Mouse (Mus musculus) heart, embryonic 12.5 days (tissue): ENCODE results near the gene Kif12. TPM values are rescaled to one million over a fixed set of nuclear protein-coding genes. Genes with fewer than 3 reads are reported as not detected.

Experiments used
- ATAC-seq: fragments of 200-750 bp; cut with Nextera tagmentation; 2 replicates; pipeline ENCODE4 v1.8.0; 2017; ENCODE audit warnings: moderate TSS enrichment, moderate library complexity; ENCODE audit not compliant: insufficient number of reproducible peaks, low FRiP score
- H3K27ac ChIP-seq: fragments of 300-500 bp; sonication (generic); 2 replicates; pipeline ENCODE4 v1.5.1; 2016; ENCODE audit warnings: mild to moderate bottlenecking, moderate library complexity; ENCODE audit not compliant: poor library complexity, severe bottlenecking
- H3K27me3 ChIP-seq: fragments of 300-500 bp; sonication (generic); replicated peaks from 2 replicates; pipeline ENCODE4 v1.6.1; 2016; ENCODE audit warnings: mild to moderate bottlenecking, moderate library complexity
- H3K36me3 ChIP-seq: fragments of 300-500 bp; sonication (generic); 2 replicates; pipeline ENCODE4 v1.6.1; 2016; ENCODE audit warnings: mild to moderate bottlenecking, moderate library complexity
- H3K4me1 ChIP-seq: fragments of 300-500 bp; sonication (generic); replicated peaks from 2 replicates; pipeline ENCODE4 v1.6.1; 2016; ENCODE audit warnings: mild to moderate bottlenecking
- H3K4me2 ChIP-seq: fragments of 300-500 bp; sonication (generic); 2 replicates; pipeline ENCODE4 v1.6.1; 2016; ENCODE audit warnings: mild to moderate bottlenecking, moderate library complexity
- H3K4me3 ChIP-seq: fragments of 300-500 bp; sonication (generic); 2 replicates; pipeline ENCODE4 v1.5.1; 2016; ENCODE audit warnings: mild to moderate bottlenecking
- H3K9ac ChIP-seq: fragments of 300-500 bp; sonication (generic); 2 replicates; pipeline ENCODE4 v1.6.1; 2016; ENCODE audit warnings: mild to moderate bottlenecking, moderate library complexity
- H3K9me3 ChIP-seq: fragments of 300-500 bp; sonication (generic); replicated peaks from 2 replicates; pipeline ENCODE4 v1.6.1; 2016; ENCODE audit warnings: mild to moderate bottlenecking, moderate library complexity
- WGBS: fragments of 180-500 bp; shearing (Covaris S2); methylation state at CpG from one replicate; pipeline ENCODE4 v1.1.7; 2016; 5-methylcytosine and 5-hydroxymethylcytosine counted together
- polyA plus RNA-seq: library from polyadenylated mRNA; unstranded; fragments of >200 nt; fragmentation: Nextera tagmentation; extraction: Ambion mirVana; gene quantifications from 2 replicates; pipeline ENCODE4 v1.2.1, GENCODE M21; 2016

Gene Kif12
- polyA plus RNA-seq, 1 experiment from 2014 or later = 0.46 TPM

DNA sequence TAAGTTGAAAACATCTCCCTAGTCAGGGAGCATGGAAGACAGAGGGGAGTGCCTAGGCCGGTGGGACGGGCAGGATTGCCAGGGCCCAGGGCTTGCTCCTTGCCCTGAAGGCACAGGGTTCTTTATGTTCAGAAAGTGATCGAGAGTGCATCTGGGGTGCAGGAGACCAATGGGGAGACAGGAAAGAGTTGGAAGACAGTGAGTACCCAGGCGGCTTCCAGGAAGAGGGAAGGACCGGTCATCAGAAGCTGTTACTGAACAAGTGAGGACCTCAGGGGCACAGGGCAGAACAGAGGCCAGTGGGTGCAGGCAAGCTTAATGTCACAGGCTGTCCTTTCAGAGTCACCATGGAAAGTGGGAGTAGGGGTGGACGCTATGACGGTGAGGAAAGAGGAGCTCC, 13.7 kb downstream of the Kif12 start:
- ATAC-seq = no peak
- Histone ChIP-seq H3K9ac (no peak overlapping the region), H3K9me3 (no peaks in the 10 kb centered on the region), H3K27ac (no peak overlapping the region), H3K4me2 (no peak overlapping the region), H3K27me3 (peaks cover 4% of the 10 kb centered on the region; the same call in 1 of the 2 replicates), H3K36me3 (no peaks in the 10 kb centered on the region), H3K4me1 (0 out of 2 replicates have a peak, but pooled peaks cover 10% of the 10 kb centered on the region), H3K4me3 (no peak overlapping the region)
- 85% methylated on average over 7 of the region's 7 CpGs for WGBS

DNA sequence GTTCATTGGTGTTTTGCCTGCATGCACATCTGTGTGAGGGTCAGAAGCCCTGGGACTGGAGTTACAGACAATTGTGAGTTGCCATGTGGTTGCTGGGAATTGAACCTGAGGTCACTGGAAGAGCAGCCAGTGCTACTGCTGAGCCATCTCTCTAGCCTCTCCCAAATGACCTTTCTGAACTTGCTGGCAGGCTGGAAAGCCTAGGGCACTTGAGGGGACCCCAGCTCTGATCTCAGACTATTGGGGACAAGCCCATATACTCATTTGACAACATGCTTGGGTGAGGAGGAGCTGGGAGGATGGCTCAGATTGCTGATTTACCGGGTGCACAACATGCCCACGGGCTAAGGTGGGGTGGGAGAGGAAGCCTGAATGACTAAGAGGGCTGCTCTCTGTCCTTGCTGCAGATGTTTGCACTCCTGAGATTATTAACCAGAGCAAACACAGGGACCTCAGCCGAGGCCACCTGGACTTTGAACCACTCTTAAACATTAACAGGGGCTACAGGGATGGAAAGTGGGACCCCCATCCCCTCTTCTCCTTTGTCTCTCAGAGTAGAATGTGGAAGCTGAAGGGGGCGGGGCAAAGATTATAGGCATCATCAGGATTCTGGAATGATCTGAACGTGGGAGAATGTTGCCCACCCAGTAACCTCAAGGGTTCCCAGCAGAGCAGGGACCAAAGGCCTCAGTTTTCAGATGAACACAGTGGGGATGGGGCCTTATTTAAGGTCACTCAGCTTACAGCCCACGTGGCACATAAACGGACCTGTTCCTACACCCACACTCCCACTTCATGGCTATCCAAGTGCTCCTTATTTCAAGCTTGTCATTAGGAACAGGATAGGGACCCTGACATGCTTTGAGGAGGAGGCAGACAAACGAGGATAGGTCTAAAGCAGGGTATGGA, 15.0 kb downstream of the Kif12 start:
- no peak overlapping the region for H3K9ac ChIP-seq
- H3K4me2 ChIP-seq = no peak overlapping the region
- no peak for ATAC-seq
- no peak overlapping the region for H3K27ac ChIP-seq
- H3K4me3 ChIP-seq = no peak overlapping the region
- H3K9me3 ChIP-seq = no peaks in the 10 kb centered on the region
- 66% methylated on average over 8 of the region's 8 CpGs for WGBS
- 0 out of 2 replicates have a peak, but pooled peaks cover 10% of the 10 kb centered on the region for H3K4me1 ChIP-seq
- H3K27me3 ChIP-seq = peaks cover 4% of the 10 kb centered on the region; the same call in 1 of the 2 replicates
- no peaks in the 10 kb centered on the region for H3K36me3 ChIP-seq

- peaks cover 4% of the 10 kb centered on the region; the same call in 1 of the 2 replicates for H3K27me3 ChIP-seq
- H3K9me3 ChIP-seq = no peaks in the 10 kb centered on the region
- no peak for ATAC-seq
- 0 out of 2 replicates have a peak, but pooled peaks cover 10% of the 10 kb centered on the region for H3K4me1 ChIP-seq
- WGBS = 45% methylated on average over 2 of the region's 2 CpGs
- no peak overlapping the region for H3K4me2 ChIP-seq
- H3K4me3 ChIP-seq = no peak overlapping the region
- H3K27ac ChIP-seq = no peak overlapping the region
- H3K9ac ChIP-seq = no peak overlapping the region
- H3K36me3 ChIP-seq = no peaks in the 10 kb centered on the region
Measured at GRCm38 (mm10) chr4:63155596-63155995, 16.3 kb downstream of the Kif12 start.

GRCm38 (mm10) chr4:63154699-63155098, 17.2 kb downstream of the Kif12 start, which contains the start of gene Ambp:
Gene Ambp (minus strand): TSS chr4:63154799.
- ATAC-seq = no peak
- H3K9ac ChIP-seq = no peak within 1 kb of the TSS
- 0 out of 2 replicates have a peak, but pooled peaks cover 6% of the 10 kb centered on the region for H3K4me1 ChIP-seq

GRCm38 (mm10) chr4:63154028-63154427, 17.9 kb downstream of the Kif12 start:
- H3K4me3 ChIP-seq = no peak overlapping the region
- H3K9me3 ChIP-seq = no peaks in the 10 kb centered on the region
- no peak overlapping the region for H3K4me2 ChIP-seq
- no peaks in the 10 kb centered on the region for H3K36me3 ChIP-seq
- peaks cover 4% of the 10 kb centered on the region; the same call in 1 of the 2 replicates for H3K27me3 ChIP-seq
- WGBS = 39% methylated on average over 4 of the region's 4 CpGs
- no peak overlapping the region for H3K27ac ChIP-seq
- ATAC-seq = no peak
- no peak overlapping the region for H3K9ac ChIP-seq
- no peaks in the 10 kb centered on the region for H3K4me1 ChIP-seq

More at GRCm38 (mm10) chr4:63154699-63155098, 17.2 kb downstream of the Kif12 start, which contains the start of gene Ambp:
- Histone ChIP-seq H3K27ac (no peak within 1 kb of the TSS), H3K27me3 (peaks cover 4% of the 10 kb centered on the region; the same call in 1 of the 2 replicates), H3K9me3 (no peaks in the 10 kb centered on the region), H3K4me3 (no peak within 1 kb of the TSS), H3K4me2 (no peak within 1 kb of the TSS), H3K36me3 (no peaks in the 10 kb centered on the region)
- 58% methylated on average over 5 of the region's 5 CpGs for WGBS

GRCm38 (mm10) chr4:63151127-63151526, 20.8 kb downstream of the Kif12 start:
- ATAC-seq = no peak
- Histone ChIP-seq H3K9me3 (no peaks in the 10 kb centered on the region; the same call in 1 of the 2 replicates), H3K4me3 (no peak overlapping the region), H3K4me2 (no peak overlapping the region), H3K27ac (no peak overlapping the region), H3K9ac (no peak overlapping the region), H3K4me1 (no peaks in the 10 kb centered on the region), H3K27me3 (no peaks in the 10 kb centered on the region), H3K36me3 (no peaks in the 10 kb centered on the region)
- WGBS = 86% methylated on average over 6 of the region's 6 CpGs

DNA sequence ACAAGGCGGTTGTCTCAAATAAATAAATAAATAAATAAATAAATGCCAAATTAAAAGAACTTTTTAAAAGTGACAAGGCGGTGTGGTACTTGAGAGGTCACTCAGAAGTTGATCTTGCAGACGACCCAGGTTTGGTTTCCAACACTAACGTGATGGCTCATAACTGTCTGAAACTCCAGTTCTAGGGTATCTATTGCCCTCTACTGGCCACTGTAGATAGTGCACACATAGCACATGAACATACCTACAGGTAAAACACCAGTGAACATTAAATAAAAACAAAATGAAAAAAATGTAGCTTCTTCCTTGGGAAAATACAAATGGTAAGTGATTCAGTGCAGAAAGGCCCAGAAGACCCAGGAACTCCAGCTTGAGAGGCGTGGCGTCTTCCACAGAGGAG, 24.7 kb downstream of the Kif12 start:
- no peaks in the 10 kb centered on the region for H3K36me3 ChIP-seq
- ATAC-seq = no peak
- H3K4me2 ChIP-seq = no peak overlapping the region
- no peaks in the 10 kb centered on the region for H3K4me1 ChIP-seq
- no peak overlapping the region for H3K27ac ChIP-seq
- no peaks in the 10 kb centered on the region; the same call in 1 of the 2 replicates for H3K9me3 ChIP-seq
- 89% methylated on average over 6 of the region's 6 CpGs for WGBS
- no peaks in the 10 kb centered on the region for H3K27me3 ChIP-seq
- no peak overlapping the region for H3K4me3 ChIP-seq
- no peak overlapping the region for H3K9ac ChIP-seq

GRCm38 (mm10) chr4:63129891-63130624, 41.9 kb downstream of the Kif12 start:
- WGBS = 89% methylated on average over 5 of the region's 5 CpGs
- no peak for ATAC-seq
- Histone ChIP-seq H3K27ac (no peak overlapping the region), H3K4me3 (no peak overlapping the region), H3K4me1 (no peaks in the 10 kb centered on the region), H3K9ac (no peak overlapping the region), H3K4me2 (no peak overlapping the region), H3K36me3 (peaks cover 38% of the 10 kb centered on the region), H3K27me3 (no peaks in the 10 kb centered on the region), H3K9me3 (no peaks in the 10 kb centered on the region)

DNA sequence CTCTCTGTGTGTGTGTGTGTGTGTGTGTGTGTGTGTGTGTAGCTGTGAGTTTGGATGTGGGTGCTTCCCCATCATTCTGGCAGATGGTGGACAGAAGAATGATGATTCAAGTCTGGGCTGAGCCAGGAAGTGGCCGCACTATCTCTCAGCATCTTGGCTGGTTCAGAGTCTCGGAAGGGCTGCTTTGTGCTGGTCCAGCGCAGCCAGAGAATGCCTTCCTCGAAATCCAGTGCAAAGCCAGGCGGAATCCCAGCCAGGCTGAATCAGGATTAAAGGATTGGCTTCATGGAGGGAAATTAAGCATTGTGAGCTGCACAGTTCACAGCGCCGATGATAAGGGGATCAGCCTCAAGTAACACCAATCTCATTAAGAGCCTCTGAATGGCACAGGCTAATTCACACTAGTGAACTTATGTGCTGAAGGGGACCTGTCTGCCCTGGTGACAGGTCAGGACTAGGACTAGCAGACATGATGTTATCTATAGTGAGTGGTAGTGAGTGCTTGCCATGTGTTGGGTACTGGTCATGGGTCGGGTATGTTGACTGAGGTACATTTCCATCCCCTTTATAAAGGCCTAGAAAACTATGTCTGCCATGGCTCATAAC, 47.0 kb downstream of the Kif12 start:
- Histone ChIP-seq H3K27ac (no peak overlapping the region), H3K4me1 (no peaks in the 10 kb centered on the region), H3K4me2 (no peak overlapping the region), H3K9me3 (no peaks in the 10 kb centered on the region; the same call in 1 of the 2 replicates), H3K4me3 (no peak overlapping the region), H3K36me3 (peaks cover 25% of the 10 kb centered on the region), H3K9ac (no peak overlapping the region), H3K27me3 (no peaks in the 10 kb centered on the region)
- ATAC-seq = no peak
- WGBS = 69% methylated on average over 8 of the region's 8 CpGs

DNA sequence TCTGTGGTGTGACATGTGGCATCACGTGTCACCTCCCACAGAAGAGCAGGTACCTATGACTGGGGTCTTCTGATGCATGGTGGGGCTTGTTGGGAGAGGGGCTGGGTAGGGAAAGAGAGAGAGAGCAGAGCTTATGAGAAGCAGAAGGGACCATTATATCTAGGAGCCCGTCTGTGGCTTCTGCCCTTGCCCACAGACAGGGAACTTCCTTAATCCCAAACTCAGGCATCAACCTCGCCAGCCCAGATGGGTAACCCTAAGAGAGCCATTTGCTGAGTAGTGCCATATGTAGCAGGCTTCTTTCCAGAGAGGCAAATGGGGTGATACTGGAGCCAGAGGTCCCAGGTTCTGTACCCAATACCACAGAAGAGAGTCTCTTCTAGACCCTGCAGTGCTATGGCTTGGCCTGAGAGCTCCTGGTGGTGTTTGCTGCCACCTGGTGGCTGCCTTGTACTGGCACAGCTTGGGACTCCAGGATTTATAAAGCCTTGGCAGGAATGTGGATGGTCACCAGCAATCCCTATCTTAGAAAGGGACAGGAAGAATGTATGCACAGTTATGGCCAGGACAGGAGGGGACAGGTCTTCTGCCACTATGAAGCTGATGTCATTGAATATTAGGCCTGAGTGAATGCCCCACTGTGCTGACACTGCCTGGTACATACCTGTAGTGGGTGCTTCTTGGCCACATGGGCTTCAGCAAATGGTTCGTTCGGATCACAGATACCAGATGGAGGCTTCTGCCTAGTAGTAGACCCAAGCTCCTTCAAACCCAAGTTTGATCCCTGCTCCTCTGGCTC, 53.1 kb downstream of the Kif12 start:
- Histone ChIP-seq H3K27me3 (no peaks in the 10 kb centered on the region), H3K4me1 (0 out of 2 replicates have a peak, but pooled peaks cover 7% of the 10 kb centered on the region), H3K9me3 (no peaks in the 10 kb centered on the region; the same call in 1 of the 2 replicates), H3K9ac (no peak overlapping the region), H3K4me3 (no peak overlapping the region), H3K4me2 (no peak overlapping the region), H3K36me3 (peaks cover 24% of the 10 kb centered on the region), H3K27ac (no peak overlapping the region)
- WGBS = 82% methylated on average over 5 of the region's 5 CpGs
- peak; percentile 72 for ATAC-seq
